Comparison of ENCODE assay signal across 9 mouse cellular contexts in genomic region chr7:141465388-141466044, GRCm38 (mm10). TPM values are rescaled to one million over a fixed set of nuclear protein-coding genes. Genes with fewer than 3 reads are reported as not detected.
DNase-seq lines count a peak whose midpoint lies in the region; ATAC-seq and TF ChIP-seq lines count a peak whose summit lies in the region.
"Had no signal": no experiment of that assay in that cellular context is flagged by ENCODE, and none has a peak within 500 bp of the region (broad histone marks: within the 10 kb centered on the region; RNA-seq: fewer than 3 reads in every experiment).

No protein-coding gene starts in this region.

- H3K36me3 ChIP-seq in hindbrain, embryonic 12.5 days: peaks cover 12% of the 10 kb centered on the region
- no peaks in the 10 kb centered on the region for H3K36me3 ChIP-seq in hindbrain, postnatal 0 days (ENCODE audit: insufficient read depth, low read length)
- H3K36me3 ChIP-seq in ES-Bruce4 (ENCODE audit: control insufficient read depth, insufficient read depth, low read length, poor library complexity, severe bottlenecking): peaks cover 2% of the 10 kb centered on the region; the same call in 1 of the 2 replicates
- peaks cover 11% of the 10 kb centered on the region for H3K36me3 ChIP-seq in embryonic facial prominence, embryonic 15.5 days
- peaks cover 11% of the 10 kb centered on the region for H3K36me3 ChIP-seq in liver, postnatal 0 days (replicated peaks; ENCODE audit: insufficient read depth, low read length)

- no peak for TF ChIP-seq EP300 in ES-Bruce4 (IDR thresholded peaks at IDR 0.05; ENCODE audit: insufficient read depth, low read depth, low read length)
- no peak for TF ChIP-seq EP300 in liver, postnatal 0 days (IDR thresholded peaks at IDR 0.05; ENCODE audit: low read depth)

- 43% methylated on average over 8 of the region's 10 CpGs for WGBS in hindbrain, embryonic 12.5 days
- WGBS in hindbrain, postnatal 0 days: 43% methylated on average over 8 of the region's 10 CpGs
- WGBS in embryonic facial prominence, embryonic 15.5 days: 32% methylated on average over 8 of the region's 10 CpGs
- 58% methylated on average over 8 of the region's 10 CpGs for WGBS in liver, postnatal 0 days (ENCODE audit: insufficient replicate concordance)

- H3K9ac ChIP-seq in hindbrain, embryonic 12.5 days: no peak overlapping the region
- H3K9ac ChIP-seq in hindbrain, postnatal 0 days (replicated peaks; ENCODE audit: low read length): no peak overlapping the region
- H3K9ac ChIP-seq in ES-Bruce4 (ENCODE audit: low read depth, poor library complexity, severe bottlenecking): peak overlapping the region; percentile 5; the same call in 1 of the 2 replicates
- no peak overlapping the region for H3K9ac ChIP-seq in embryonic facial prominence, embryonic 15.5 days
- H3K9ac ChIP-seq in liver, postnatal 0 days (replicated peaks): no peak overlapping the region

- no peak for TF ChIP-seq CTCF in hindbrain, postnatal 0 days (IDR thresholded peaks at IDR 0.05; ENCODE audit: low read depth)
- TF ChIP-seq CTCF in ES-Bruce4 (IDR thresholded peaks at IDR 0.05; ENCODE audit: low read depth, low read length): no peak
- TF ChIP-seq CTCF in liver, postnatal 0 days (IDR thresholded peaks at IDR 0.05; ENCODE audit: low read depth): no peak

- H3K9me3 ChIP-seq in hindbrain, embryonic 12.5 days (replicated peaks): no peaks in the 10 kb centered on the region
- no peaks in the 10 kb centered on the region for H3K9me3 ChIP-seq in hindbrain, postnatal 0 days (ENCODE audit: low read length)
- H3K9me3 ChIP-seq in ES-Bruce4 (replicated peaks; ENCODE audit: control insufficient read depth, insufficient read depth, low read length, poor library complexity, severe bottlenecking): no peaks in the 10 kb centered on the region
- no peaks in the 10 kb centered on the region for H3K9me3 ChIP-seq in embryonic facial prominence, embryonic 15.5 days (replicated peaks)
- H3K9me3 ChIP-seq in liver, postnatal 0 days (ENCODE audit: low read length): no peaks in the 10 kb centered on the region

- no peak overlapping the region for H3K4me3 ChIP-seq in hindbrain, embryonic 12.5 days
- no peak overlapping the region for H3K4me3 ChIP-seq in hindbrain, postnatal 0 days (ENCODE audit: low read length)
- no peak overlapping the region for H3K4me3 ChIP-seq in ES-Bruce4 (ENCODE audit: low read depth, low read length)
- H3K4me3 ChIP-seq in embryonic facial prominence, embryonic 15.5 days (replicated peaks): peak overlapping the region; percentile 27
- H3K4me3 ChIP-seq in liver, postnatal 0 days (ENCODE audit: low read depth, low read length): no peak overlapping the region

- H3K4me2 ChIP-seq in hindbrain, embryonic 12.5 days (replicated peaks): peak overlapping the region; percentile 40; the same call in 1 of the 2 replicates
- H3K4me2 ChIP-seq in hindbrain, postnatal 0 days (ENCODE audit: low read depth, low read length): no peak overlapping the region
- peak overlapping the region; percentile 43 for H3K4me2 ChIP-seq in embryonic facial prominence, embryonic 15.5 days (replicated peaks)
- no peak overlapping the region for H3K4me2 ChIP-seq in liver, postnatal 0 days (ENCODE audit: low read depth, low read length)

- H3K27me3 ChIP-seq in hindbrain, embryonic 12.5 days: peaks cover 64% of the 10 kb centered on the region
- peaks cover 29% of the 10 kb centered on the region for H3K27me3 ChIP-seq in hindbrain, postnatal 0 days (ENCODE audit: insufficient read depth, low read length)
- H3K27me3 ChIP-seq in ES-Bruce4 (ENCODE audit: control insufficient read depth, insufficient read depth, low read length, poor library complexity, severe bottlenecking): no peaks in the 10 kb centered on the region
- H3K27me3 ChIP-seq in embryonic facial prominence, embryonic 15.5 days: peaks cover 55% of the 10 kb centered on the region
- H3K27me3 ChIP-seq in liver, postnatal 0 days (ENCODE audit: insufficient read depth, low read length): peaks cover 48% of the 10 kb centered on the region

- H3K4me1 ChIP-seq in hindbrain, embryonic 12.5 days: peaks cover 55% of the 10 kb centered on the region
- H3K4me1 ChIP-seq in hindbrain, postnatal 0 days (ENCODE audit: insufficient read depth, low read length): peaks cover 20% of the 10 kb centered on the region; the same call in 1 of the 2 replicates
- peaks cover 5% of the 10 kb centered on the region for H3K4me1 ChIP-seq in ES-Bruce4 (ENCODE audit: control insufficient read depth, insufficient read depth, low read length)
- peaks cover 65% of the 10 kb centered on the region for H3K4me1 ChIP-seq in embryonic facial prominence, embryonic 15.5 days
- peaks cover 49% of the 10 kb centered on the region for H3K4me1 ChIP-seq in liver, postnatal 0 days (ENCODE audit: insufficient read depth)

- no peak for ATAC-seq in hindbrain, embryonic 12.5 days (ENCODE audit: low FRiP score)
- ATAC-seq in hindbrain, postnatal 0 days: no peak
- no peak for ATAC-seq in embryonic facial prominence, embryonic 15.5 days (ENCODE audit: insufficient number of reproducible peaks, low FRiP score, low TSS enrichment, low read depth)
- no peak for ATAC-seq in liver, postnatal 0 days
- ATAC-seq in monocyte, adult 5-6 weeks (replicated peaks; ENCODE audit: insufficient number of reproducible peaks, low FRiP score, low TSS enrichment, poor library complexity, severe bottlenecking): no peak

- no peak for DNase-seq in hindbrain, postnatal 0 days (ENCODE audit: low spot score)
- peak; percentile 21 for DNase-seq in liver, postnatal 0 days
- DNase-seq in urinary bladder, adult 18-20 months (ENCODE audit: low spot score in 2 of 2): no peak
- DNase-seq in cerebellum, postnatal 14 days: no peak

- no peak for TF ChIP-seq POLR2A in ES-Bruce4 (IDR thresholded peaks at IDR 0.05; ENCODE audit: insufficient read depth, low read length)

- H3K27ac ChIP-seq in hindbrain, embryonic 12.5 days: no peak overlapping the region
- H3K27ac ChIP-seq in hindbrain, postnatal 0 days: no peak overlapping the region
- H3K27ac ChIP-seq in ES-Bruce4 (ENCODE audit: insufficient read depth, low read length): no peak overlapping the region
- H3K27ac ChIP-seq in embryonic facial prominence, embryonic 15.5 days (replicated peaks): no peak overlapping the region
- H3K27ac ChIP-seq in liver, postnatal 0 days (ENCODE audit: low read depth): no peak overlapping the region
- H3K27ac ChIP-seq: layer of hippocampus, adult 2 months had no signal

RNA-seq across cellular contexts. Expression of gene Cd151, which starts 1.7 kb away (rescaled TPM):
- 14.4 and 17.3 TPM in 2 replicates for polyA plus RNA-seq in hindbrain, embryonic 12.5 days (2016; fragmentation: Nextera tagmentation; extraction: Ambion mirVana)
- 62.6 and 79.4 TPM in 2 replicates for total RNA-seq in hindbrain, postnatal 0 days (2014; rRNA removed)
- 16.1 and 18.5 TPM in 2 replicates for polyA plus RNA-seq in hindbrain, postnatal 0 days (2015; fragmentation: Nextera tagmentation; extraction: Ambion mirVana)
- 99.0 and 107 TPM in 2 replicates for polyA plus RNA-seq in ES-Bruce4 (2011; ENCODE audit: insufficient read depth, insufficient read length, low read depth, missing spikeins)
- polyA plus RNA-seq in embryonic facial prominence, embryonic 15.5 days (2015; fragmentation: Nextera tagmentation; extraction: Ambion mirVana): 23.9 and 26.5 TPM in 2 replicates
- polyA plus RNA-seq in liver, postnatal 0 days (2015; fragmentation: Nextera tagmentation; extraction: Ambion mirVana): 5.1 and 6.6 TPM in 2 replicates
- 17.8 to 40.8 TPM (median 20.7 TPM) in 3 replicates for total RNA-seq in monocyte, adult 5-6 weeks (2017)

RNA-seq across cellular contexts. Expression of gene Cracr2b, which starts 4.6 kb away (rescaled TPM):
- 7.7 and 8.9 TPM in 2 replicates for polyA plus RNA-seq in hindbrain, embryonic 12.5 days (2016; fragmentation: Nextera tagmentation; extraction: Ambion mirVana)
- 2.1 and 5.0 TPM in 2 replicates for total RNA-seq in hindbrain, postnatal 0 days (2014; rRNA removed)
- polyA plus RNA-seq in hindbrain, postnatal 0 days (2015; fragmentation: Nextera tagmentation; extraction: Ambion mirVana): 6.7 and 9.1 TPM in 2 replicates
- polyA plus RNA-seq in ES-Bruce4 (2011; ENCODE audit: insufficient read depth, insufficient read length, low read depth, missing spikeins): 13.5 and 14.0 TPM in 2 replicates
- polyA plus RNA-seq in embryonic facial prominence, embryonic 15.5 days (2015; fragmentation: Nextera tagmentation; extraction: Ambion mirVana): 21.6 and 26.9 TPM in 2 replicates
- 6.3 and 7.3 TPM in 2 replicates for polyA plus RNA-seq in liver, postnatal 0 days (2015; fragmentation: Nextera tagmentation; extraction: Ambion mirVana)
- not detected in 3 replicates for total RNA-seq in monocyte, adult 5-6 weeks (2017)

RNA-seq across cellular contexts. Expression of gene Polr2l, which starts 9.4 kb away (rescaled TPM):
- polyA plus RNA-seq in hindbrain, embryonic 12.5 days (2016; fragmentation: Nextera tagmentation; extraction: Ambion mirVana): 62.0 and 69.0 TPM in 2 replicates
- total RNA-seq in hindbrain, postnatal 0 days (2014; rRNA removed): 25.5 and 46.1 TPM in 2 replicates
- 75.9 and 81.6 TPM in 2 replicates for polyA plus RNA-seq in hindbrain, postnatal 0 days (2015; fragmentation: Nextera tagmentation; extraction: Ambion mirVana)
- 12.1 and 15.3 TPM in 2 replicates for polyA plus RNA-seq in ES-Bruce4 (2011; ENCODE audit: insufficient read depth, insufficient read length, low read depth, missing spikeins)
- polyA plus RNA-seq in embryonic facial prominence, embryonic 15.5 days (2015; fragmentation: Nextera tagmentation; extraction: Ambion mirVana): 63.9 and 66.4 TPM in 2 replicates
- 41.8 and 45.1 TPM in 2 replicates for polyA plus RNA-seq in liver, postnatal 0 days (2015; fragmentation: Nextera tagmentation; extraction: Ambion mirVana)
- 14.0 to 22.2 TPM (median 14.6 TPM) in 3 replicates for total RNA-seq in monocyte, adult 5-6 weeks (2017)

RNA-seq across cellular contexts. Expression of gene Tspan4, which starts 9.5 kb away (rescaled TPM):
- 30.1 and 31.1 TPM in 2 replicates for polyA plus RNA-seq in hindbrain, embryonic 12.5 days (2016; fragmentation: Nextera tagmentation; extraction: Ambion mirVana)
- 101 and 119 TPM in 2 replicates for total RNA-seq in hindbrain, postnatal 0 days (2014; rRNA removed)
- 78.2 and 83.9 TPM in 2 replicates for polyA plus RNA-seq in hindbrain, postnatal 0 days (2015; fragmentation: Nextera tagmentation; extraction: Ambion mirVana)
- polyA plus RNA-seq in ES-Bruce4 (2011; ENCODE audit: insufficient read depth, insufficient read length, low read depth, missing spikeins): 37.4 and 39.9 TPM in 2 replicates
- 60.8 and 67.9 TPM in 2 replicates for polyA plus RNA-seq in embryonic facial prominence, embryonic 15.5 days (2015; fragmentation: Nextera tagmentation; extraction: Ambion mirVana)
- 72.2 and 77.0 TPM in 2 replicates for polyA plus RNA-seq in liver, postnatal 0 days (2015; fragmentation: Nextera tagmentation; extraction: Ambion mirVana)
- 0.95 TPM in 1 of 3 replicates, not detected in the others for total RNA-seq in monocyte, adult 5-6 weeks (2017)

RNA-seq across cellular contexts. Expression of gene Pnpla2, which starts 10.5 kb away (rescaled TPM):
- 16.2 and 19.1 TPM in 2 replicates for polyA plus RNA-seq in hindbrain, embryonic 12.5 days (2016; fragmentation: Nextera tagmentation; extraction: Ambion mirVana)
- total RNA-seq in hindbrain, postnatal 0 days (2014; rRNA removed): 8.5 and 10.0 TPM in 2 replicates
- polyA plus RNA-seq in hindbrain, postnatal 0 days (2015; fragmentation: Nextera tagmentation; extraction: Ambion mirVana): 20.0 and 22.4 TPM in 2 replicates
- polyA plus RNA-seq in ES-Bruce4 (2011; ENCODE audit: insufficient read depth, insufficient read length, low read depth, missing spikeins): 33.3 and 43.5 TPM in 2 replicates
- polyA plus RNA-seq in embryonic facial prominence, embryonic 15.5 days (2015; fragmentation: Nextera tagmentation; extraction: Ambion mirVana): 22.2 and 27.9 TPM in 2 replicates
- 47.1 and 51.3 TPM in 2 replicates for polyA plus RNA-seq in liver, postnatal 0 days (2015; fragmentation: Nextera tagmentation; extraction: Ambion mirVana)
- total RNA-seq in monocyte, adult 5-6 weeks (2017): 19.7 to 28.0 TPM (median 25.4 TPM) in 3 replicates

Comparison
In these comparisons a context has a peak if more than half of its experiments do, and no peak if none do; other contexts are left out.
1. H3K4me2 ChIP-seq: peak in hindbrain, embryonic 12.5 days (single experiment) and embryonic facial prominence, embryonic 15.5 days (single experiment); none in hindbrain, postnatal 0 days (single experiment) and liver, postnatal 0 days (single experiment).